Mouse (Mus musculus) kidney, embryonic 14.5 days (tissue): ENCODE measurements around the gene Hrk. TPM values are rescaled to one million over a fixed set of nuclear protein-coding genes. Genes with fewer than 3 reads are reported as not detected.
A peak's percentile ranks its signal among the peaks of the same experiment; 100 is the strongest.

Experiments used
- ATAC-seq: fragments of 200-750 bp; cut with Nextera tagmentation; 2 replicates; pipeline ENCODE4 v1.8.0; 2017; ENCODE audit warnings: moderate number of reproducible peaks, mild to moderate bottlenecking, moderate TSS enrichment, moderate library complexity; ENCODE audit not compliant: low FRiP score, low TSS enrichment
- H3K27ac ChIP-seq: fragments of 300-500 bp; sonication (generic); 2 replicates; pipeline ENCODE4 v1.5.1; 2014; ENCODE audit warnings: low read depth, mild to moderate bottlenecking, low read length, moderate library complexity, mixed read lengths
- H3K27me3 ChIP-seq: fragments of 300-500 bp; sonication (generic); 2 replicates; pipeline ENCODE4 v1.6.1; 2014; ENCODE audit warnings: mild to moderate bottlenecking, low read length; ENCODE audit not compliant: control insufficient read depth, insufficient read depth
- H3K36me3 ChIP-seq: fragments of 300-500 bp; sonication (generic); 2 replicates; pipeline ENCODE4 v1.6.1; 2014; ENCODE audit warnings: low read length, mixed read lengths; ENCODE audit not compliant: control insufficient read depth, insufficient read depth
- H3K4me1 ChIP-seq: fragments of 300-500 bp; sonication (generic); 2 replicates; pipeline ENCODE4 v1.6.1; 2014; ENCODE audit warnings: low read length, mixed read lengths; ENCODE audit not compliant: control insufficient read depth, insufficient read depth
- H3K4me2 ChIP-seq: fragments of 300-500 bp; sonication (generic); replicated peaks from 2 replicates; pipeline ENCODE4 v1.6.1; 2014; ENCODE audit warnings: low read depth, mild to moderate bottlenecking, low read length
- H3K4me3 ChIP-seq: fragments of 300-500 bp; sonication (generic); 2 replicates; pipeline ENCODE4 v1.5.1; 2014; ENCODE audit warnings: mild to moderate bottlenecking, low read length
- H3K9ac ChIP-seq: fragments of 300-500 bp; sonication (generic); 2 replicates; pipeline ENCODE4 v1.6.1; 2014; ENCODE audit warnings: low read depth, mild to moderate bottlenecking, low read length, moderate library complexity
- H3K9me3 ChIP-seq: fragments of 300-500 bp; sonication (generic); 2 replicates; pipeline ENCODE4 v1.6.1; 2016; ENCODE audit warnings: low read length; ENCODE audit not compliant: control insufficient read depth
- WGBS: fragments of 180-500 bp; shearing (Covaris S2); extraction: QIAGEN DNeasy Blood & Tissue Kit; methylation state at CpG from one replicate; pipeline ENCODE4 v1.1.7; 2014; 5-methylcytosine and 5-hydroxymethylcytosine counted together
- polyA plus RNA-seq: library from polyadenylated mRNA; unstranded; fragments of >200 nt; fragmentation: Nextera tagmentation; extraction: Ambion mirVana; gene quantifications from 2 replicates; pipeline ENCODE4 v1.2.1, GENCODE M21; 2014

The Hrk gene
- polyA plus RNA-seq, result 0.03 and 0.04 TPM in 2 replicates

DNA sequence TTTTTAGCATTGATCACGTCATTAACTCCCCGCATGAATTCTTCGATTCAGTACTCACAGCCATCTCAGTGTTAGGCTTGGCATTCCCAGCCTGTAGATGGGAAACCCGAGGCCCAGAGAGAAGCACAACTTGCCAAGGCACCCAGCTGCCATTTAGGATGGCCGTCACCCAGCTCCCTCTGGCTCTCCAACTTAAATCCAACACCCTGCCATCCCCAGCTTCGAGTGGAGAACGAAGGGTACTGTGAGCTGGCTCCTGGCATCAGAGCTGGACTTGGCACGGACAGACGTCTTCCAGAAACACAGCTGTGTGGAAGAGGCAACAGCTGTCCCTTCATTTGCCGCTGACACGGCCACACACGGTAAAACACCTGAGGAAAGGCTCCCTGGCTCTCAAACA is at the start of gene Hrk:
Gene Hrk (plus strand): TSS at position 68 of the 400 bp plus-strand sequence.
- no peak for ATAC-seq
- peaks cover 44% of the 10 kb centered on the region for H3K27me3 ChIP-seq
- WGBS, result 68% methylated on average over 12 of the region's 12 CpGs

DNA sequence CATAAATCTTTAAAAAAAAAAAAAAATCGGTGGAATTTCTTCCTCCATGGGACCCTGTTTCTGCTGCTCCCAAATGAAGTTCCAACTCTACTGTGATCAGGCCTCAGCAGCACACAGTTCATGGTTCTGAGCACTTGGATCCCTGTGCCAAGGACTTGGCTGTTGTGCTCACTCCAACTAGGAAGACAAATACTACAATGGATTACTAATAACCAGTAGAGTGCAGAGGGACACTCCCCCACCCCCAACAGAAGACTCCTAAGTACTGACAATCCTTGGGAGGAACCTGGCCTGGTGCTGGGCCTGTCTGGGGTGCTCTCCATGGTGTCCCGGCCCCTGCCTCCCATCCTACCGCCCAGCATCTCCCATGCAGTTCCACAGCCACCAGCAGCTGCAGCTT is 46.1 kb upstream of the Hrk start:
- Histone ChIP-seq H3K4me2 (no peak overlapping the region), H3K27me3 (no peaks in the 10 kb centered on the region), H3K27ac (no peak overlapping the region), H3K9ac (no peak overlapping the region), H3K4me3 (no peak overlapping the region), H3K4me1 (0 out of 2 replicates have a peak, but pooled peaks cover 6% of the 10 kb centered on the region), H3K9me3 (no peaks in the 10 kb centered on the region), H3K36me3 (peaks cover 22% of the 10 kb centered on the region)
- WGBS, result 84% methylated on average over 3 of the region's 3 CpGs
- no peak for ATAC-seq

More for the DNA sequence above, at the start of gene Hrk:
- Histone ChIP-seq H3K9ac (no peak within 1 kb of the TSS), H3K4me1 (peaks cover 5% of the 10 kb centered on the region; the same call in 1 of the 2 replicates), H3K9me3 (no peaks in the 10 kb centered on the region), H3K27ac (no peak within 1 kb of the TSS), H3K4me3 (no peak within 1 kb of the TSS), H3K4me2 (no peak within 1 kb of the TSS), H3K36me3 (no peaks in the 10 kb centered on the region)

DNA sequence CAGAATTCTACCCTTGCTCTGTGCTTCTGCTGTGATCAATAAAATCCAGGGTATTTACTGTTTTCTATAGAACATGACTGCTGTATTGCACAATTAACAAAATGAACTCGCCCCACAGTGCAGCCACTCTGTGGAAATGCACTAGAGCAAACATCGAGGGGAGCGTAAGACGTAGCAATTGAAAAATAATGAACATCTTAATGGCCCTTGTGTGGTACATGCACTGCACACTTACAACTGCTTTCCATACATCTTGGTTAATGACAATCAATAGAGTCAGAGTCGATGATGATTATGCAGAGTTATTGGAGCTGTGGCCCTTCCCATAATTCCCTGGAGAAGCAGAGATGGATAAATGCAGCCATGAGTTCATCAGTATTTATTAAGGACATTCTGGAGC is 45.5 kb upstream of the Hrk start:
- H3K9ac ChIP-seq, result no peak overlapping the region
- H3K27ac ChIP-seq, result no peak overlapping the region
- H3K9me3 ChIP-seq, result no peaks in the 10 kb centered on the region
- 0 out of 2 replicates have a peak, but pooled peaks cover 6% of the 10 kb centered on the region for H3K4me1 ChIP-seq
- WGBS, result 93% methylated on average over 5 of the region's 5 CpGs
- no peaks in the 10 kb centered on the region for H3K27me3 ChIP-seq
- ATAC-seq, result no peak
- peaks cover 23% of the 10 kb centered on the region for H3K36me3 ChIP-seq
- no peak overlapping the region for H3K4me3 ChIP-seq
- H3K4me2 ChIP-seq, result no peak overlapping the region

DNA sequence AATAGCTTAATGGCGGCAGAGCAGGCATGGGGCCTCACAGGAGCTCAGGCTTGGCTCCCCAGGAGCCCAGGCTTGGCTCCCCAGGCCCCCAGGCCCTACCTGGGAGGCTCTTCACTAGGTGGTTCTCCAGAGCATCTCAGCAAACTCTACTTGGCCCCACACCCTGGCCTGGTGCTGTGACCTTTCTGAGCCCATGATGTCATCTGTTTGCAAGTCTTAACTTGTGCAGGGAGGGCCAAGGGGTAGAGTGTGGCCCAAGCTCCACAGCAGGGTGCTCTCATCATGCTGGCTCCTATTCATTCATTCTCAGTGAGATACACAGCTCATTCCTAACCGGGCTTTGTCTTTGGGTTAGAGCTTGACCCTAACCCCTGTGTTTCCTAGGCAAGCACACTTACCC is 43.8 kb upstream of the Hrk start:
- 0 out of 2 replicates have a peak, but pooled peaks have one; percentile 16 for ATAC-seq
- 0 out of 2 replicates have a peak overlapping the region, but pooled peaks have one; percentile 24 for H3K27ac ChIP-seq
- no peak overlapping the region for H3K4me3 ChIP-seq
- H3K9ac ChIP-seq, result no peak overlapping the region
- no peaks in the 10 kb centered on the region for H3K9me3 ChIP-seq
- 44% methylated on average over 2 of the region's 2 CpGs for WGBS
- no peaks in the 10 kb centered on the region for H3K27me3 ChIP-seq
- peaks cover 32% of the 10 kb centered on the region for H3K36me3 ChIP-seq
- H3K4me1 ChIP-seq, result 0 out of 2 replicates have a peak, but pooled peaks cover 6% of the 10 kb centered on the region
- H3K4me2 ChIP-seq, result no peak overlapping the region

DNA sequence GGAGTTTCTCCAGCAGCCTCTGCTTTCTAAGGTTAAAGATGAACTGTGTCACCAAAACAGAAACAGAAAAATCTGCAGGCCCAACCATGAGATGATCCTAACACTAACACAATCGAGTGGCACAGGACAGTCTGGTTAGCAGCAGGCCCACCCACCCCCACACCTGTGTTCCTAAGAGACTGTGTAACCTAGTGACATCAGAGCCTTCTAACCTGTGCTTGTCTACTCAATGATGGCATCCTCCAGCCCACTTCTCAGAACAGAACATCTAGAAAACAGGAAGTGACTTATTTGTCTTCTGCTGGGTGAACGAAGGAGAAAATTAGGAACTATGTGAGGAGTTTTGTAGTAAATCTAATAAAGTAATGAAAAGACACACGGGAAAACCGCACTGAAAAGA is 42.5 kb upstream of the Hrk start:
- no peak for ATAC-seq
- 86% methylated on average over 4 of the region's 4 CpGs for WGBS
- H3K36me3 ChIP-seq, result peaks cover 41% of the 10 kb centered on the region

DNA sequence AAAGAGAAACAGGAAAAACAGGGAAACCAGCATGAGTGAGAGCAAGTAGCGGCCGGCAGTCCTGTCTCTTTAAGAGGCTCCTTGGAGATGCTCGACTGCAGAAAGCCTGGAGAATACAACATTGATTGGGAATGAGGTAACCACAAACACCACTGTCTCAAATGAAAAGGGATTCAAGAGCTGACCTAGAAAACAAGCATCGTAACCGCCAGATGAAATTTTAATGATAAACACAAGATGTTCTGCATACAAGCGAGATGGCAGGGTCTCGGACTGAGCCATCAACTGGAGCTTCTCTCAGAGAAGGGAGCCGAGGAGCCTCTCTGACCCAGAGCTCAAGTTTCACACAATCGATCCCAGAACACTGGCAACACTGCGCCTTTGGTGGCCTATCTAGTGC is 41.4 kb upstream of the Hrk start:
- no peak overlapping the region for H3K4me3 ChIP-seq
- no peak overlapping the region for H3K9ac ChIP-seq
- no peaks in the 10 kb centered on the region for H3K27me3 ChIP-seq
- no peak for ATAC-seq
- WGBS, result 56% methylated on average over 10 of the region's 10 CpGs
- no peaks in the 10 kb centered on the region for H3K9me3 ChIP-seq
- H3K4me2 ChIP-seq, result no peak overlapping the region
- H3K27ac ChIP-seq, result no peak overlapping the region
- 0 out of 2 replicates have a peak, but pooled peaks cover 6% of the 10 kb centered on the region for H3K4me1 ChIP-seq
- H3K36me3 ChIP-seq, result peaks cover 46% of the 10 kb centered on the region

More for the DNA sequence above, 42.5 kb upstream of the Hrk start:
- Histone ChIP-seq H3K9me3 (no peaks in the 10 kb centered on the region), H3K4me2 (no peak overlapping the region), H3K4me1 (0 out of 2 replicates have a peak, but pooled peaks cover 6% of the 10 kb centered on the region), H3K27me3 (no peaks in the 10 kb centered on the region), H3K4me3 (no peak overlapping the region), H3K27ac (no peak overlapping the region), H3K9ac (no peak overlapping the region)

DNA sequence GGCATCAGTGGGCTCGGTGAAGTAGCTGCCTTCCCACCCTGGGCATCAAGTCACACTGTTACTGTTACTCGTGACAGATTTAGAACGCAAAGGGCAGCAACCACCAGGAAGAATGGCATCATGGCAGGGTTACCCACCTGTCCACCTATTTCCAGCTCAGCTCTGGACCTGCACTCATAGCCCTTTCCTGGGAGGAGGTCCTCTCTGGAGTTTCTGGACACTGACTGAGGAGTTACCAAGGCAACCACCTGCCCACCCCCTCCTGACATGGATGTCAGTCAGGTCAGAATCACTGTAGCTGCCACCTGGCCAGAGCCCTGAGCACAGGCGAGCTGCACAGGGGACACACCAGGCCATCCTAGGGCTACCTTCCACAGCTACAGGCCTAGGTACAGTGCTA is 37.8 kb upstream of the Hrk start:
- 91% methylated on average over 4 of the region's 4 CpGs for WGBS
- H3K27me3 ChIP-seq, result no peaks in the 10 kb centered on the region
- no peak overlapping the region for H3K4me2 ChIP-seq
- H3K9me3 ChIP-seq, result no peaks in the 10 kb centered on the region
- H3K36me3 ChIP-seq, result peaks cover 47% of the 10 kb centered on the region
- no peak overlapping the region for H3K9ac ChIP-seq
- H3K4me3 ChIP-seq, result no peak overlapping the region
- no peak for ATAC-seq
- no peak overlapping the region for H3K27ac ChIP-seq
- H3K4me1 ChIP-seq, result no peaks in the 10 kb centered on the region

DNA sequence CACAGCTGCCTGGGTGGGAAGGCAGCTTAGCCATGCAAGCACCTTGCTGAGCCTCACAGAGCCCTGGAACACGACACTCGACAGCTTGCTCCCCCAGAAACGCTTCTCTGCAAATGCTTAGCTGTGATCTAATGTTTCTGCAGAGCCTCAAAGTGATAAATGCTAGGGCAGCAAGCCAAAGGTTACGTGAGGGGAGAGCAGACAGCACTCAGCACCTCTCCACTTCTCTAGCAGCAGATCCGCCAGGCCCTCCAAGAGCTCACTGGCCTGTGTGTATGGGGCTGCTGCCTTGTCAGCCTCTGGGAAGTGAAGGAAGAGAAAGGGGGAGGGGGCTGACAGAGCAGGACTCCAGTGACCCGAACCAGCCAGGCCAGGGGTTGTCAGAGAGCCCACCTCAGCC is 36.2 kb upstream of the Hrk start:
- no peak overlapping the region for H3K9ac ChIP-seq
- peaks cover 43% of the 10 kb centered on the region for H3K36me3 ChIP-seq
- no peaks in the 10 kb centered on the region for H3K27me3 ChIP-seq
- no peak overlapping the region for H3K4me3 ChIP-seq
- no peak; the same call in 1 of the 2 replicates for ATAC-seq
- 48% methylated on average over 6 of the region's 6 CpGs for WGBS
- H3K4me1 ChIP-seq, result no peaks in the 10 kb centered on the region
- H3K9me3 ChIP-seq, result no peaks in the 10 kb centered on the region
- H3K4me2 ChIP-seq, result no peak overlapping the region
- H3K27ac ChIP-seq, result no peak overlapping the region

DNA sequence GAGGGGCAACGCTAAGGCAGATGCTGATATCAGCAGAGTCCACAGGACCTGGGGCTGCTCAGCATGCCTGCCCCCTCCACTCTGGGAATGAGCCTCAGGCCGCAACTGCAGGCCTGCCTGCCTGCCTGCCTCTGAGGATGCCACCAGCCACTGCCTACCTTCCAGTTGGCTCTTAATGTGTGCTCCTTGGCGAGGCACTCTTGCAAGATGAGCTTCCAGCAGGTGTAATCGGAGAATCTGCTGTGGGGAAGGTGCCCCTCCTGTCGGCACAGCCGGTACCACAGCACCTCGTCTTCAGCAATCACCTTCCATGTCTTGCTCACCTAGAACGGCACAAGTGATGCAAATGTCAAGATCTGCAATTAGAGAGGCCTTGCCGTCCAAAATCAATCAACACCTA is 35.8 kb upstream of the Hrk start:
- Histone ChIP-seq H3K27me3 (no peaks in the 10 kb centered on the region), H3K9ac (no peak overlapping the region), H3K36me3 (peaks cover 41% of the 10 kb centered on the region), H3K4me1 (no peaks in the 10 kb centered on the region), H3K27ac (no peak overlapping the region), H3K4me3 (no peak overlapping the region), H3K9me3 (no peaks in the 10 kb centered on the region), H3K4me2 (no peak overlapping the region)
- WGBS, result 57% methylated on average over 9 of the region's 9 CpGs
- no peak for ATAC-seq
